ENCODE assay signal across 8 mouse cellular contexts in the genomic region with DNA sequence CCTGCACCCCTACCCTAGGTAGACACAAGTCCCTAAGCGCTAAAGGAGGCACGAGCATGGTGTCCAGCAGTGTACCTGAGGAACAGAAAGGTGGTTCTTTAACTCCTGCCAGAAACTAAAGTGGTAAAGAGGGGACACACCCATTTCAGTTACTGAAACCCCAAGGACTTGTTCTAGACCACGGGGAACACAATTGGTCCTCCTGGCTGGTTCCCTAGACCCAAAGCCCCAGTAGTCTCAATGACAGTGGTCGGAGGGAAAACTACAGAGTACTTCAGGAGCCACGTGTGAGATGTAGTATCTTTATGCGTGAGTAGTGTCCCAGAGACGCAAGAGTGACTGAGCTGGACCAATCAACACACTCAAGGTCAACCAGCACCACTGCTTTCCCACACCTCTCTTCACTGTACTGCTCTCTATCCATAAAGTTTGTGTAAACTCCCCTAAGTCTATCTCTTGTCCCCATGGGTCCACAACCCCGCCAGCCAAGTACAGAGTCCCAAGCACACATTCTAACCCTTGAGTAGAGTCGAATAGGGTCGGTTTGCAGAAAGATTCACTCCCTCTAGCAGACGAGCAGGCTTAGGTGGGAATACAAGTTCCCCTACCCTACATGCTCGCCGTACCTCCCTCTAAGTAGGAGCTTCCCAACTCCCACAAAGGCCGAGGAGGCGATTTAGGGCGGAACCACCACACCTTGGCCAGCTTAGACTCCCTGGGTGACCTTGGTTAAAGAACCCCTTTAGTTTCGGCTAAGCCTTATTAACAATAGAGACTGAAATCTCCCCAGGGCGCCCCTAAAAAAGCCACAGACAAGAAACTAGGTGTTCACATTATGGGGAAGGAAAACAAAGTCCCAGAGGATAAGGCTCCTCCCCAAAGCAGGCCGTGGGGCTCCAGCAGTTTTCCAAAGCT. TPM values are rescaled to one million over a fixed set of nuclear protein-coding genes. Genes with fewer than 3 reads are reported as not detected.
DNase-seq lines count a peak whose midpoint lies in the region; ATAC-seq and TF ChIP-seq lines count a peak whose summit lies in the region.

No protein-coding gene starts in this region.

- H3K79me3 ChIP-seq in C2C12 (ENCODE audit: low read depth), result peaks cover 58% of the 10 kb centered on the region

- H3K27me3 ChIP-seq in C2C12 (ENCODE audit: control insufficient read depth, insufficient read depth, insufficient read length), result no peaks in the 10 kb centered on the region
- H3K27me3 ChIP-seq in embryonic facial prominence, embryonic 13.5 days, result no peaks in the 10 kb centered on the region
- no peaks in the 10 kb centered on the region for H3K27me3 ChIP-seq in limb, embryonic 11.5 days (ENCODE audit: control insufficient read depth, insufficient read depth, low read length)
- H3K27me3 ChIP-seq in neural tube, embryonic 13.5 days, result no peaks in the 10 kb centered on the region

- peak overlapping the region; percentile 83 for H3K4me3 ChIP-seq in C2C12 (ENCODE audit: insufficient read depth, poor library complexity, severe bottlenecking)
- peak overlapping the region; percentile 93 for H3K4me3 ChIP-seq in embryonic facial prominence, embryonic 13.5 days
- H3K4me3 ChIP-seq in limb, embryonic 11.5 days (ENCODE audit: low read depth, low read length), result peak overlapping the region; percentile 94
- H3K4me3 ChIP-seq in neural tube, embryonic 13.5 days, result peak overlapping the region; percentile 97

- H3ac ChIP-seq in C2C12 (ENCODE audit: control insufficient read depth, insufficient read length, low read depth), result peak overlapping the region; percentile 83

- H3K36me3 ChIP-seq in C2C12 (ENCODE audit: control insufficient read depth, insufficient read depth), result peaks cover 16% of the 10 kb centered on the region
- H3K36me3 ChIP-seq in embryonic facial prominence, embryonic 13.5 days, result peaks cover 37% of the 10 kb centered on the region
- peaks cover 32% of the 10 kb centered on the region for H3K36me3 ChIP-seq in limb, embryonic 11.5 days (ENCODE audit: control insufficient read depth, insufficient read depth, low read length)
- peaks cover 38% of the 10 kb centered on the region for H3K36me3 ChIP-seq in neural tube, embryonic 13.5 days

- H3K4me1 ChIP-seq in embryonic facial prominence, embryonic 13.5 days, result peaks cover 34% of the 10 kb centered on the region
- H3K4me1 ChIP-seq in limb, embryonic 11.5 days (ENCODE audit: control insufficient read depth, insufficient read depth, low read length), result peaks cover 15% of the 10 kb centered on the region
- peaks cover 56% of the 10 kb centered on the region for H3K4me1 ChIP-seq in neural tube, embryonic 13.5 days (replicated peaks)

- no peak for TF ChIP-seq CTCF in C2C12 (IDR thresholded peaks at IDR 0.05; ENCODE audit: control insufficient read depth, insufficient read depth, insufficient read length)

- intact Hi-C loops in gastrocnemius, postnatal 14 days (cut with DNase I; ENCODE audit: low total_unique reads), result no loop called here

- no peaks in the 10 kb centered on the region for H3K9me3 ChIP-seq in embryonic facial prominence, embryonic 13.5 days
- H3K9me3 ChIP-seq in limb, embryonic 11.5 days (ENCODE audit: control insufficient read depth, low read length), result no peaks in the 10 kb centered on the region
- no peaks in the 10 kb centered on the region for H3K9me3 ChIP-seq in neural tube, embryonic 13.5 days

- peak overlapping the region; percentile 97 for H3K9ac ChIP-seq in embryonic facial prominence, embryonic 13.5 days
- H3K9ac ChIP-seq in limb, embryonic 11.5 days (ENCODE audit: low read length), result peak overlapping the region; percentile 98
- peak overlapping the region; percentile 98 for H3K9ac ChIP-seq in neural tube, embryonic 13.5 days

- peak overlapping the region; percentile 98 for H3K27ac ChIP-seq in embryonic facial prominence, embryonic 13.5 days
- peak overlapping the region; percentile 92 for H3K27ac ChIP-seq in limb, embryonic 11.5 days (replicated peaks; ENCODE audit: low read depth, low read length)
- peak overlapping the region; percentile 99 for H3K27ac ChIP-seq in neural tube, embryonic 13.5 days (replicated peaks)

- peak; percentile 93 for DNase-seq in heart, adult 11 months
- DNase-seq in heart, adult 8-10 months (ENCODE audit: low spot score), result no peak
- DNase-seq in limb, embryonic 11.5 days (ENCODE audit: low spot score), result peak; percentile 59
- DNase-seq in gastrocnemius, postnatal 14 days, result no peak
- DNase-seq in frontal cortex, postnatal 36 days (ENCODE audit: low spot score in 2 of 2), result no peak

- peaks cover 76% of the 10 kb centered on the region for H3K79me2 ChIP-seq in C2C12 (ENCODE audit: control insufficient read depth, insufficient read depth)

- WGBS in embryonic facial prominence, embryonic 13.5 days, result 4% methylated on average over 19 of the region's 19 CpGs
- WGBS in limb, embryonic 11.5 days, result 5% methylated on average over 19 of the region's 19 CpGs
- WGBS in neural tube, embryonic 13.5 days, result 7% methylated on average over 19 of the region's 19 CpGs

- peak overlapping the region; percentile 75 for H3K4me2 ChIP-seq in embryonic facial prominence, embryonic 13.5 days
- H3K4me2 ChIP-seq in limb, embryonic 11.5 days (ENCODE audit: low read depth, severe bottlenecking), result peak overlapping the region; percentile 58
- H3K4me2 ChIP-seq in neural tube, embryonic 13.5 days, result peak overlapping the region; percentile 87

- no peak for ATAC-seq in embryonic facial prominence, embryonic 13.5 days (ENCODE audit: insufficient number of reproducible peaks, insufficient read depth, low FRiP score, low TSS enrichment, low read depth)
- no peak for ATAC-seq in limb, embryonic 11.5 days (ENCODE audit: insufficient number of reproducible peaks, low FRiP score, low TSS enrichment, low read depth)
- ATAC-seq in neural tube, embryonic 13.5 days (ENCODE audit: low read depth), result no peak

TF ChIP-seq in C2C12, 6 proteins besides CTCF, POLR2A, EP300 and RAD21:
- TF ChIP-seq CEBPB (IDR thresholded peaks at IDR 0.05; ENCODE audit: low read depth) (no peak), MYOD1 (IDR thresholded peaks at IDR 0.05; ENCODE audit: control insufficient read depth, insufficient read length, low read depth) (no peak), MAX (IDR thresholded peaks at IDR 0.05) (no peak)

RNA-seq across cellular contexts. Expression of a gene that starts 7.3 kb away (rescaled TPM):
- total RNA-seq in heart, adult 8-10 months (2022), result 10 to 100 TPM; 46.2 to 53.4 (median 47.6) TPM
- 30.0 TPM for polyA plus RNA-seq in C2C12 (2012; fragmentation: generic; extraction: Trizol)
- polyA plus RNA-seq in embryonic facial prominence, embryonic 13.5 days (2015; fragmentation: Nextera tagmentation; extraction: Ambion mirVana), result 58.3 and 62.8 TPM in 2 replicates
- 94.8 and 101 TPM in 2 replicates for polyA plus RNA-seq in limb, embryonic 11.5 days (2014; fragmentation: Nextera tagmentation; extraction: Ambion mirVana)
- polyA plus RNA-seq in neural tube, embryonic 13.5 days (2015; fragmentation: Nextera tagmentation; extraction: Ambion mirVana), result 84.2 and 92.9 TPM in 2 replicates
- total RNA-seq in gastrocnemius, postnatal 14 days (2021), result 10 to 100 TPM; 25.7 to 26.0 TPM

RNA-seq across cellular contexts. Expression of a gene that starts 14.9 kb away (rescaled TPM):
- not detected for total RNA-seq in heart, adult 8-10 months (2022)
- polyA plus RNA-seq in C2C12 (2012; fragmentation: generic; extraction: Trizol), result 0.01 TPM
- polyA plus RNA-seq in embryonic facial prominence, embryonic 13.5 days (2015; fragmentation: Nextera tagmentation; extraction: Ambion mirVana), result 1.4 TPM in 1 of 2 replicates, not detected in the other
- not detected in 2 replicates for polyA plus RNA-seq in limb, embryonic 11.5 days (2014; fragmentation: Nextera tagmentation; extraction: Ambion mirVana)
- 0.06 and 0.07 TPM in 2 replicates for polyA plus RNA-seq in neural tube, embryonic 13.5 days (2015; fragmentation: Nextera tagmentation; extraction: Ambion mirVana)
- total RNA-seq in gastrocnemius, postnatal 14 days (2021), result not detected

Comparison
In these comparisons a context has a peak if more than half of its experiments do, and no peak if none do; other contexts are left out.
1. DNase-seq: peak in heart, adult 11 months (single experiment) and limb, embryonic 11.5 days (single experiment); none in heart, adult 8-10 months (single experiment), gastrocnemius, postnatal 14 days (single experiment) and frontal cortex, postnatal 36 days (0 of 2).
2. Peak in every context shown above with its lines, with median percentiles within 50 percentile points of each other: H3K4me3 ChIP-seq, H3K27ac ChIP-seq, H3K4me2 ChIP-seq and H3K9ac ChIP-seq.